Mouse (Mus musculus): ENCODE data around the gene Aqp9. TPM values are rescaled to one million over a fixed set of nuclear protein-coding genes. Genes with fewer than 3 reads are reported as not detected.

Aqp9 gene
- total RNA-seq, 2 experiments from 2014 or later: 1.1 to 1.4 TPM

DNA sequence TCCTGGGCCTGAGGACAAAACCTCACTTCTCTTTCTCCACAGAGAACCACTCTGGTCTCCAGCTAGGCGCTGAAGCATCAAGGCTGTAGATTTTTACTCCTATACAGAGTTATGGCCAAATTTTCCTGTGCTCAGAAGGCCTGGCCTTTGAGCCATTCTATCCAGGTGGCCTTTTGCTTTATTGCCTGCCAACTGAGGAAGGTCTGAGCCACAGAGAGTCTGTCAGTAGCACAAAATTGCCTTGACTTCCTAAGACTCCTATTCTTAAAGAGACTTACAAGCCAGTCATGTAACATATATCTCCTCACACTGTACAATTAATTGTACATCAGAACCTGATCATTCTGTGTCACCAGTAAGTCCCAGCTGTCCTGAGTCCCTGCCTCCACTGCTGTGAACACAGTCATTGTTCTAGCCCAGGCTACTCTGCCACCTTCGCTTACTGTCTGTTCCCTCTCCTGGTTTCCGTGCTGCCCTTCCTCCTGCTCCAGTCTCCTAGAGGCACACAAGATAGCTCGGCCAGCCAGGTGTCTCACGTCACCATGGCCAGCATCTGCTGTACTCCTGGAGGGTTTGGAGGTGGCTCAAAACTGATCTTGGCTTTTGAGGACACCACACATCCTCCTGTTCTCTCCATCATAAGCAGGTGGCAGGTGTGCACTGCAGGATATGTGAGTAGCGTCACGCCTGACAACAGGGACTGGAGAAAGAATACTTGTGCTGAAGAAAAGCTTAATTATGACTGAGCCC, 96.7 kb downstream of the Aqp9 start:
- no peak for ATAC-seq (replicated peaks; ENCODE audit: poor library complexity, severe bottlenecking)

DNA sequence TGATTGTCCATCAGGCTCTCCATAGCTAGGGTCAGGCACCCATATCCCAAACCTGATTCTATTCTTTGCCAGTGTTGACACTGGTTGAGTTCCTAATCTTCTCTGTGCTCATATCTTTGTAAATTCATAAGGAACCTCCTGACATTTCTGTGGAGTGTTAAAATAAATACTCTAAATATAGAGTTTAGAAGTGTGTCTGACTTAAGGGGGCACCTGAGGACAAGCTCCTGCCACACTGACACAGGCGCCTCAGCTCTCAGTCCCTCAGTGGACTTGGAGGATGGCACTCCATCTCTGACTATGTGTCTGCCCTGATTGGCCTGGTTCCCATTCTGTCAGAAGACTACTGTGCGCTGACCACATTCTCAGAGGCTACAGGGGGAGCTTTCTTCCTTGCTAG, 97.9 kb downstream of the Aqp9 start:
- no peak for ATAC-seq (replicated peaks; ENCODE audit: poor library complexity, severe bottlenecking)

DNA sequence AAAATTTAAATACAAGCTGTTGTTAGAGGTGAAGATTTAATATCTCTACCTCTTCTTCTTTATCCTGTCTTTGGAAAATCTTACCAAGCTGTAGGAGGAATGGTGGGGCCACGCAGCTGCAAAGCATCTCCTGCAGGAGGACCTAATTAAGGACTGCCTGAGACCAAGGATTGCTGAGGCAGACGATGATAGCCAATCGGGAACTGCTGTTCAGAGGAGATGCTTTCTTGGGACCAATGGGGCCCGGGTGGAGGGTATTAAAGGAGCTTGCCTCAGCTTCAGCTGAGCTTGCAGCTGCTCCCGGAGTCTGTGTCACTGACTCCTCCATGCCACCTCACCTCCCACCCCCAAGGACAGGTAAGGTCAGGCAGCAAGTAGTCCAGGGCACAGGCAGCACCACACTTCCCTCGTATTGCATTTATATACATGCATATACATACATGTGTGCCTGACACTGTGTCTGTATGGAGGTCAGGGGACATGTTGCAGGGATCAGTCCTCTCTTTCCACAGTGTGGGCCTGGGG, 99.6 kb downstream of the Aqp9 start:
- ATAC-seq (replicated peaks; ENCODE audit: poor library complexity, severe bottlenecking): no peak

DNA sequence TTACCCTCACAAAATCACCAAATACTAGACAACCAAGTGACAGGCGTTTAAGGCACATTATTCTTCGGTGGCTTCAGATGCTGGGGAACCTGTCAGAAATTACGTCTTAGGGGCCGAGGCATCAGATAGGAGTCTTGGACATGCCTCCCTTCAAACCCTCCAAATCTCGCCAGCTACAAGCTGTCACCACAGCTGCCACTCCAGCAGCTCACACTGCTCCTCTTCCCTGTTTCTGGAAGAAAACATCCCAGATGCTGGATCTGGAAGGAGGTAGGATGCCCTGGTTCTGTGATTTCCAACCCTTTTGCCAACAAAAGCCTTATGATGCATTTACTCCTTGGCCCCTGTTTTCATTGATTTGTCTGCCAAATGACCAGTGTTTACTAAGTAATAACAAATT, 101.3 kb downstream of the Aqp9 start:
- no peak for ATAC-seq (replicated peaks; ENCODE audit: poor library complexity, severe bottlenecking)

DNA sequence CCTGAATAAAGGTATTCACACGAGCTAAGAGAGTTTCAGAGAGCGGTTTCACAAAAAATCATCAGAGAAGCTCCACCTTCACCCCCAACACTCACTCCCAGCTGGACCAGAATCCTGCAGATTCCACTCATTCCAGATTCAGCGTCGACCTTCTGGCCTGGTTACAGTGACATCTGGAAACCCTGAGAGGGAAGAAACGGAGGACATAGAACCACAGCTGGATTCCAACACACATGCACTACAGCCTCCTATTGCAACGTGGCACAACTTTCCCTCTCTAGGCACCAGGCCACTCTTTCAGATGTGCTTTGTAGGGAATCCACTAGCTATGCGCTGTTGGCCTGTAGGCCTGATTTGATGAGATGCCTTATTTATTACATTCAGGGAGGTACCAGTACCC, 102.0 kb downstream of the Aqp9 start:
- ATAC-seq (replicated peaks; ENCODE audit: poor library complexity, severe bottlenecking): no peak

DNA sequence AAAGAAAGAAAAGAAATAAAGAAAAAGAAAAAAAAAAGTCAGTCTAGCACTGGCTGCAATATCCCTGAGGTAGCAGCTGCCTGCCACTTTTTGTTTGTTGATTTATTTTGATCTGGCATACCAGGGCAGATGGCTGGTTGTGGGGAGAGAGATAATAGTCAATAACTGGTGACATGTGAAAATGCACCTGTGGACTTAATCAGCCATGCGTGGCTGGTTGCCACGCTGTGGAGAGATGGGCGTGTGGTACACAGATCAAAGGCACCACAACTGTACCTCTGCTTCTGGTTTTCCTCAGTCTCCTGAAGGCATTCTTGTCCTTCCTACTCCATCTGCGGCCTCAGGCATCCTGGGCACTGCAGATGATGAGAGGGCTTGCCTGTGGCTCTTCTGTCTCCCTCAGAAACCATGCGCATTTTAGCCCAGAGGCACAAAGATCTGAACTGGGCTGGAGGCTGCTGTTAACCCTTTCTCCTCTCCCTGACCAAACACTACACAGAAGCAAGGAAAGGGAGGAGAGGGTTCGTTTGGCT, 103.1 kb downstream of the Aqp9 start:
- no peak for ATAC-seq (replicated peaks; ENCODE audit: poor library complexity, severe bottlenecking)

DNA sequence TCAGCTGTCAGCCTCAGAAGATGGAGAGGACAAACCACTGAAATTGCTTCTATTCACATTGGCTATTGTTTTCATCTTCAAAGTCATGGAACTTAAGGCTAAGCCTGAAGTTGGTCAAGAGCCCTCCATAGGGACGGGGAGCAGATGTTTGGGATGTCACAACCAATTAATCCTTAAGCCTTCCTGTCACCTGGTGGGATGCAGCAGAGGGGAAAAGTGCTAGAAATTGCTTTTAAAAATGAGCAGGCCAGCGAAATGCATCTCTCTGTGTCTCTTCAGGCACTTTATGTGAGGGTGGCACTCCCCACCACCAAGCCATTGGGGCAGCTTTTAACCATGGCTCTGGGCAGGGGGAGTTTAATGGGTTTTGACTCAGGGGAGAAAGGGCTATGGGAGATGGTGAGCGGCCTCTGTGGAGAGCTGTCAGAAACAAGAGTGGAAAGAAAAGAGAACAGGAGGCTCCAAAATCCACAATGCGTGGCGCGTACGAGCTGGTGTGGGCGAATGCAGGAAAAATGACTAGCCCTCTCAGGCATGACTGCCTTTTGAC, 104.1 kb downstream of the Aqp9 start:
- ATAC-seq (replicated peaks; ENCODE audit: poor library complexity, severe bottlenecking): no peak

DNA sequence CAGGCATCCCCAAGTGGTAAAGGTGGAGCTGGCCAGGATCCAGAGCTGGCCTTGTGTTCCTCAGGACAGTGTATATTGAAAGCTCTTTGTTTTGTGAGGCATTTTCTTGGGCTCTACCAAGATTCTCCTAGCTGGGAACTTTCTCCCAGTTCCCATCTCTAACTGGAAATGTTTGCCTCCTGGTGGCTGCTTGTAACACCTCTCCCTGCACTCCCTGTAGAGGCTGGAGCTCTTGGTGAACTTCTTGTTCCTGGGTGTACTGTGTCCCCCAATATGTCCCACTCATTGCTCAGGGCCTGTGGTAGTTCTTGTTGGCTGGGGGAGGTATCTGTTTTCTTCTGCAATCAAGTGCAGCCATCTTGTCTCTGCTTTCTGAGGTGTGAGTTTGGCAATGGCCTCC, 104.9 kb downstream of the Aqp9 start:
- no peak for ATAC-seq (replicated peaks; ENCODE audit: poor library complexity, severe bottlenecking)

DNA sequence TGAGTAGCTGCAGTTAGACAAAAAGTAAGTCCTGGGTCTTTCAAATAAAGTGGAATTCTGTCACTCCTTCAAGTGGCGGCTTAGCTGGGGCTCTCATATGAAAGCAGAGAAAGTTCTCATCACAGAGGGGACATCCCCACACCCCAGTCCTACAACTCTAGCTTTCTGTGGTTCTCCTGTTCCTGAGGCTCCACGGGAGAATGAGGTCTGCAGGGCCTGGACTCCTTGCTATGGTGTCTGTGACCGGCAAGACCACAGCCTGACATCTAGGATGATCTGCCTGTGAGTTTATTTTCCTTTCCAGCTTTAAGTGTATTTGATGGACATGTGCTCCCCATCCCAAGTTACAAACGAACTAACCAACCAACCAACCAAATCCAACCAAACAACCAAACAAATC, 105.5 kb downstream of the Aqp9 start:
- ATAC-seq (replicated peaks; ENCODE audit: poor library complexity, severe bottlenecking): no peak

DNA sequence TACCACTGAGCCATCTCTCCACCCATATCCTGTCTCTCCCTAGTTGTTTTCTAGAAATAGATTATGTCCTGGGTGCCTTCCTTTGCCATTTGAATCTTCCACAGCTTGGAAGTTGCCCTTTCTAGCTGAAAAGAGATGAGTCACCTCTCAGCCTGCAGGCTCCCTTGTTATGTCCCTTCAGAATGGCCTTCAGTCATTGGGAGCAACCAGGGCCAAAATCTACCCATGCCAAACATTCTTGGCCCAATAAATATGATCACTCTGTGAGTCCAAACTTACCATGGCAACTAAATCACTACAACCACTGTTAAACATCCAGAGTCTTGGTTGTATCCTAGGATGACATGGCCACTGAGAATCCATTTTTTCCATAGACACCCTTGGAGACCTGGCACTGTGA, 106.2 kb downstream of the Aqp9 start:
- ATAC-seq (replicated peaks; ENCODE audit: poor library complexity, severe bottlenecking): no peak

Other genes with a start within 250 kb of the Aqp9 start
- not detected in 2 replicates for gene Lipc, start 216.5 kb downstream of the Aqp9 start, total RNA-seq (2014; fragmentation: Nextera tagmentation)
- gene Lipc, start 216.5 kb downstream of the Aqp9 start, total RNA-seq (2017): not detected in 2 replicates
- gene Aldh1a2, start 47.1 kb upstream of the Aqp9 start, total RNA-seq (2014; fragmentation: Nextera tagmentation): not detected in 2 replicates
- gene Aldh1a2, start 47.1 kb upstream of the Aqp9 start, total RNA-seq (2017): not detected in 2 replicates